Mouse (Mus musculus) erythroid progenitor cell, adult 5-6 weeks (primary cell): ENCODE data around the gene Sh2d2a. TPM values are rescaled to one million over a fixed set of nuclear protein-coding genes. Genes with fewer than 3 reads are reported as not detected.
"Not testable (repeated sequence)": the region's sequence is repeated elsewhere in the genome, so short reads cannot be mapped to it uniquely, and the experiment has no call there.

Source experiments
- ATAC-seq: replicated peaks from 2 replicates; pipeline ENCODE4 v1.8.0; 2016; ENCODE audit warnings: moderate number of reproducible peaks, mild to moderate bottlenecking, moderate TSS enrichment, inconsistent platforms; ENCODE audit not compliant: poor library complexity, low FRiP score, severe bottlenecking
- total RNA-seq, 2 experiments: library from RNA; stranded (forward) in 1 of 2; stranded (reverse) in 1 of 2; fragments of 150-400 nt in 1 of 2; fragments of 186-747, 209-891 nt in 1 of 2; gene quantifications; 2 replicates each; pipeline versions ENCODE4 v1.2.3 to v1.2.4; 2015 to 2017; ENCODE audit warnings: low replicate concordance in 2 of 2

The Sh2d2a gene
- 1.3 and 1.4 TPM in 2 replicates for total RNA-seq (2015; ENCODE audit: low replicate concordance)
- total RNA-seq (2017; ENCODE audit: low replicate concordance) = 0.51 and 0.83 TPM in 2 replicates

GRCm38 (mm10) chr3:87846650-87847110, at the start of gene Sh2d2a:
Gene Sh2d2a (plus strand): TSS chr3:87846755.
- ATAC-seq = no peak

DNA sequence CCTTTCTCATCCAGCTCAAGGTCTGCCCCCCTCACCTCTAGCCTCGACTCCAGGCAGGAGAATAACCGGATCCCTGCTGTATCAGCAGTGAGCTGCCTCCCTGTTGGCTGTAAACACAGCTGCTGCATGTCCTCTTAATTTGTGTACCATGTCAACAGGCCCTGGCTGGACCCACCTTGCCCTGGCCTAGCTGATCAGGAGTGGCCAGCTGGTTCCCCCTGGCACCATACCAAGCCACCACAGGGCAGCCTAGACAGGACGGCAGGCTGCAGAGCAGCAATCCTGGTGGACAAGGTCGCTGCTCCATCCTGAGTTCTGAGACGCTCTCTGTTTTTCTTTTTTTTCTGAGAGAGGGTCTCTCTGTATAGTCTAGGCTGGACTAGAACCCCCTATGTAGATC, 44.9 kb upstream of the Sh2d2a start:
- no peak for ATAC-seq

- ATAC-seq = no peak
Observed at GRCm38 (mm10) chr3:87804038-87804677, 42.4 kb upstream of the Sh2d2a start.

- ATAC-seq = 0 out of 2 replicates have a peak, but pooled peaks have one; percentile 9
Observed at GRCm38 (mm10) chr3:87809322-87809962, 37.1 kb upstream of the Sh2d2a start.

- ATAC-seq = no peak
Observed at GRCm38 (mm10) chr3:87811297-87811696, 35.3 kb upstream of the Sh2d2a start.

- ATAC-seq = no peak
Observed at GRCm38 (mm10) chr3:87812413-87812812, 34.1 kb upstream of the Sh2d2a start.

DNA sequence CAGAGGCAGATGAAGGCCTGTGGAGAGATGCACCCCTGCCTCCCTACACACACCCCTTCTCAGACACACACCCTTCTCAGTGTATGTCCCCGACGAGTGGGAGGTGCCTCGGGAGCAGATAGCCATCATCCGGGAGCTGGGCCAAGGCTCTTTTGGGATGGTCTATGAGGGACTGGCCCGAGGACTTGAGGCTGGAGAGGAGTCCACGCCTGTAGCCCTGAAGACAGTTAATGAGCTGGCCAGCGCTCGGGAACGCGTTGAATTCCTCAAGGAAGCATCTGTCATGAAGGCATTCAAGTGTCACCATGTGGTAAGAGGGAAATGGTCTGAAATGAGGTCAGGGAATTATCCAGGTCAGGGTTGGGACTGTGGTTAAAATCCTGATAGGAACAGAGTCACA, 33.7 kb upstream of the Sh2d2a start:
- no peak for ATAC-seq

DNA sequence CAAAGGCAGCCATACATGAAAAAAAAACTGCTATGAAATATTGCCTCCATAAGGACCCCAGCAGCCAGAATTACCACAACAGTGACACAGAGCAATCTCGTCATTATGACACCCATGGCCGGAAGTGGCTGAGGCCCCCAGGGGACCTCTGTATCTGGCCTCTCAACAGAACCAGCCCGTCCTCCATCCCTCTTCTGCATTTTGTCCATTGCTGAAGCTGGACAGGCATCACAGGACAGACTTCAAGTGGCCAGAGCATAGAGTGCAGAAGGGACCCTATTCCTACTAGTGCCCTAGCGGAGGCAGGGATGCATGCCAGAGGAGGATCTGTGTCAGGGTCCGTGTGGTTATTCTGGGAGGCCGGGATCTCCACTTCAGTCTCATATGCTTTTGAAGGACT, 30.4 kb upstream of the Sh2d2a start:
- ATAC-seq = no peak

DNA sequence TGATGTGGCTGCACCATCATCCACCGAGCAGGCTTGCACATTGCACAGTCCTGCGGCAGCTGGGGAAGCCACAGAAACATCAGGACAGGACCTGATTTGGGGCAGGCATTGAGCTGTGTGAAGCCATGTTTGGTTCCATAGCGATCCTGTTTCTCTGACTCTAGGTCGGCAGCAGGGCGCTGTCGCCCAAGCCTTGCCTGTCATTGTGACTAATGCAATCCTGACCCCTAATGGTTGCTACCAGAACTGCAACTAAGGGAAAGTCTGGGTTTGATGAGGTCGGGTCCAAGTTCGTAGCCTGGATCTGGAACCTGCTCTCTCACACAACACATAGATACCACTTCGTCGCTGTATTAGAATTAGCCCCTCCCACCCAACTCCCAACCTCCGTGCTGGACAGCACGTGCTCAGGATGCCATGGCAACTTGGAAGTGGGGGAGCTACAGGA, 29.9 kb upstream of the Sh2d2a start:
- ATAC-seq = peak; percentile 58

DNA sequence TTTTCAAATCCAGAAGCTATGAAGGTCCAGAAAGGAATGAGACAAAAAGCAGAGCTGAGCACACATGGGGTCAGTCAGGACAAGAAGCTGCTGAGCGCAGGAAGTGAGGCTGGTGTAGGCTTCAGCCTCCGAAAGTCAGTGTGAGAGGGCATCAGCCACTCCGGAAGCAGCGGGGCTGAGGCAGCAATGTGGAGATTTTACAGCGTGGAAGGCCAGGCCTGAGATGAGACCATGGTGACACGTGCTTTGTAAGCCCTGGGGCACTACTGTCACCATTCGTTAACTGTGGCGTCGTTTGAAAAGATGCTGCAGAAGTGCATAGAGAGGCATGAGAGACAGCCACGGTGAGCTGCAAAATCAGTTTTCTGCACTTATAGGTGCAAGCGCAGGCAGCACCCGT, 28.3 kb upstream of the Sh2d2a start:
- no peak for ATAC-seq

GRCm38 (mm10) chr3:87824206-87824605, 22.3 kb upstream of the Sh2d2a start, which contains the start of gene Pear1:
Gene Pear1 (minus strand): TSS chr3:87824306.
- not testable (repeated sequence) for ATAC-seq

GRCm38 (mm10) chr3:87828435-87828834, 18.1 kb upstream of the Sh2d2a start:
- no peak for ATAC-seq

- no peak for ATAC-seq
Observed at GRCm38 (mm10) chr3:87829025-87829424, 17.5 kb upstream of the Sh2d2a start.

DNA sequence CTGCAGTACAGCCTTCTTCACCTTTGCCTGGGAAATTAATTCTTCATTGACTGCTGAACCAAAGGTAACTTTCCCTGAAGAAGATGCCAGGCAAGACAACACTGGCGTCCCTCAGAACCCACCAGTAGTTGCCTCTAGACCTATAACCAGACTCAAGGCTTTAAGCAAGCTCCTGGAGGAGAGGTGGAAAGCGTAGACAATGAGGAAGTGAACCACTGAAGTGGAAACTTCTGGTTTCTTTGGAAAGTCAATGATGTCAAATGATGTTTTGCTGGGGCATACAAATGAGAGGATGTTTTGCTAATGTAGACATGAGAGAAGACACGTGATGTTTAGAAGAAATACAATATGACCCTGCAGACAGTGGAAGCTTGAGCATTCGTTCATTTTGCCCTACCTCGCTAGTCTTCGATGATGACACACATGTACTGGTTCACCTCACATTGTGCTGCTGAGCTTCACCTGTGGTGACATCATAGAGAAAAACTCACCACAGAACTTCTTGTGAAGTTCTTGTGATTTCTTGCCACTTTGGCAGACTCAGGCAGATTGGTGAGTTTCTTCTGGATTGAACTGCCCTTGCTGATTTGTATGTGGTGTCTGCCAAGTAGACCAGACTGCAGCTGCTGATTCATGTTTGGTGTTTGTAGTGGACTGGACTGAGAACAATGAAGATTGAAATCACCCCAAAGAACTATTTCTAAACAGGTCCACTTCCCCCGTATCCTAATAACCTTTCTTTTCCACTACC, 14.3 kb upstream of the Sh2d2a start:
- no peak for ATAC-seq

- no peak for ATAC-seq
Observed at GRCm38 (mm10) chr3:87833482-87833881, 13.1 kb upstream of the Sh2d2a start.

DNA sequence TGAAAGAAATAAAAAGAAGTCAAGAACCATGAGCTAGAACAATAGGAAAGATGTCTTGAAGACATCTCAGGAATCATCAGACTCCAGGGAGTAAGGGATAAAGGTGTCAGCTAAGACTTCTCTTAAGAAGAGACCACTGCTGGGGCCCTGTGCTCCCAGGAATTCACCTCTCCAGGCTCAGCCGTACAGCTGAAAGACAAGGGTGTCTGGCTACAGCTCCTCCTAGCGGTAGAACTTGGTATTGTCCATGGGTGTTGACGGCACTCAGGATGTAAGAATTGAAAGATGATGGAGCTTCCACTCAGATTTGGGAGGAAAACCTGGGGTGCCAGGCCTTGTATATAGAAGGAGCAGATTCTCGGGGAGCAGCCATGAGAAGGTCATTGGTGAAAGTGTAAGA, 7.9 kb upstream of the Sh2d2a start:
- ATAC-seq = peak; percentile 85

DNA sequence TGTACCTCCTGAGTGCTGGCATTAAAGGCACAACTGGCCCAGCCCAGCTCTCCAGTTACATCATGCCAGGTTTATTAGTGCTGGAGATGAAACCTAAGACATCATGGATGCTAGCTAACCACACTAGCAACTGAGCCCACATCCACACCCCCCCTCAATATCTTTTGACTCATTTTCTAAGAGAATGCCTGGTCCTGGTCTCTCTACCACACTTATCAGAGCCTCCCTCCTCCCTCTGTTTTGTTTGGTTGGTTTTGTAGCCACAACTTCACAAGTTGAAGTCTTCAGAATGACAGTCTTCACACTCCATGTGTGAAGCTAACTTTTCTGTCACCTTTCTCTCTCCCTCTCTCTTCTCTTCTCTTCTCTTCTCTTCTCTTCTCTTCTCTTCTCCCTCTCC, 5.7 kb upstream of the Sh2d2a start:
- ATAC-seq = no peak

DNA sequence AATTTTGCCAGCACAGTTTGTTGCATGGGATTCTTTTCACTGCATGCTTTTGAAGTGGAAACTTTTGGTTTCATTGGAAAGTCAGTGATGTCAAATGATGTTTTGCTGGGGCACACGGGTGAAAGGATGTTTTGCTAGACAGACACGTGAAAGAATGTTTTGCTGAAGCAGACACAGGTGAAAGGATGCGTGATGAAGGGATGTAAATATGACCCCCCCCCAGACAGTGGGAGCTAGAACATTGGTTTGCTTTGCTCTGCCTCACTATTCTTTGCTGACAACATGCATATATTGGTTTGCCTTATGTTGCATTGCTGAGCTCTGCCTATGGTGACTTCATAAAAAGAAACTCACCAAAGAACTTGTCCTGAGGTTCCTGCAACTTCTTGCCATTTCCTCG, 1.6 kb upstream of the Sh2d2a start:
- no peak for ATAC-seq

GRCm38 (mm10) chr3:87846186-87846585, 369 bp upstream of the Sh2d2a start:
- ATAC-seq = no peak

- ATAC-seq = no peak
Observed at GRCm38 (mm10) chr3:87847680-87848079, 1.1 kb downstream of the Sh2d2a start.

DNA sequence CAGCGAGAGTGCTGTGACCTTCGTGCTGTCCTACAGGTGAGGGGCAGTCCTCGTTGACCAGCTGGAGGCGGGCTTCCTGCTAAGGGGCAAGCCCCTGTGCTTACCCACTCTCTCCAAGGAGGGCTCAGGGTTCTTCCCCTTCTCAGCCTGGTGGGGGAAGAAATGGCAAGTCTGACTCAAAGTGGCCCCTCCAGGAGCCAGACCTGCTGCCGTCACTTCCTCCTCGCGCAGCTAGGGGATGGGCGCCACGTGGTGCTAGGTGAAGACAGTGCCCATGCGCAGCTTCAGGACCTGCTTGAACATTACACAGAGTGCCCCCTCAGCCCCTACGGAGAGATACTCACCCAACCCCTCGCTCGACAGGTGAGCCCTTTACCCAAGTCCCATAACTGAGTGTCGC, 2.6 kb downstream of the Sh2d2a start:
- ATAC-seq = no peak
